Mouse (Mus musculus) spleen, postnatal 14 days (tissue): Measurements from ENCODE around the gene Cdca3.

Experiments
- DNase-seq, 2 experiments: peaks; one replicate each; pipeline ENCODE4 v3.0.0; 2021 to 2022; ENCODE audit warnings: low spot score in 2 of 2

Cdca3 gene

GRCm38 (mm10) chr6:124834512-124835081, 5.2 kb downstream of the Cdca3 start:
- DNase-seq, result no peak

GRCm38 (mm10) chr6:124835531-124835930, 6.2 kb downstream of the Cdca3 start:
- no peak for DNase-seq

GRCm38 (mm10) chr6:124836411-124836810, 7.1 kb downstream of the Cdca3 start:
- DNase-seq, result no peak

DNA sequence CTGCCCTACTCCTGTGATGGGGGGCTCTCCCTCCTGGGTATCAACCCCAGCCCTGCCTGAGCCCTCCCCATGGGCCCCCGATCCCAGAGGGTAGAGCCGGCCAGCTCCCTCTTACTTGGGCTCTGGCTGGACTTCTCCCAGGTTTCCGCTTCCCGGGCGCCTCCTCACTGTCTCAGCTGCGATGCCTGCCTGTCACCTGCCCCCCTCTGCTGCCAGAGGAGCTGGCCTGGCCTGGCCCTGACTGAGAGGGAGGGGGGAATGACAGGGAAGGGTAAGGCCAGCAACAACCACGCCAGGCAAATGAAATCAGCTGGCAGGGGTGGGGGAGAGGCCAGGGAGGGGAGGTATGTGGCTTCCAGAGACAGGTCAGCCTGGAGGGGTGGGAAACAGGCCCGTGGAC, 10.5 kb downstream of the Cdca3 start:
- no peak for DNase-seq

DNA sequence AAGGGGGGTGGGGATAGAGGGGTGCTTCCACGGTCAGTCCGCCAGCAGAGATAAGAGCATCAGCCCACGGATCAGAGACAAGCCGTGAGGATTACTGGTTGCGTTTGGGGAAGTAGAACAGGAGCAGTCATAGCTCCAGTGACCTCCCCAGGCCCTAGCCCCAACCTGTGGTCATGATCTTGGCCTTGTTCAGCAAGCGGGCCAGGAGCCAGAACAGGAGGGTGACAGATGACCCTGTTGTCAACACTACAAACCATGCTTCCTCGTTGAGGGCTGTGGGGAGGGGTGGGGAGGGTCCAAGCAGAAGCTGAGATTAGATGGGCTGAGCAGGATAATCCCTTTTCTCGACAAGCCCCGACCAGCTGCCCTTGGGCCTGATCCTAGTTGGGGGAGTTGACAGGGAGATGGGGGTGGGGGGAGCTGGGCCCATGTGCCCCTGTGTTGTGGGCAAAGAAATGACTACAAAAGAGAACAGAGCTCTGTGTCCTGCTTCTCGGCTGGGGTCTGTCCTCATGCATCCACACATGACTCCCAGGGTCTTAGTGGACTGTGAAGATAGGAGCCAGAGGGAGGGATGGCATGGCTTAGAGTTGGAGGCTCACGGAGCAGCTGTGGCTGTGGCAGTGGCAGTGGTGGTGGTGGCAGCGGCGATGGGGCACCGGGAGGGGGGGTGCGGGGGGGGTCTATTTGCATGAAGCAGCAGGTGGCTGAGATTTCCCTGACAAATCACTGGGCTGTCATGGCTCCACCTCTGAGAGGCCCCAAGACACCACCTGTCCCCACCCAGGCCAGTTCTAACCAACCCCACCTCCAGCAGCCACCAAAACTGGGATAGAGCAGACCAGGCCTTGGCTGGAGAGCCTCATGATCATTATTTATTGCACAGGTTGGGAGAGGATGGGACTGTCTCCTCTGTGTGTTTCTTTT, 11.2 kb downstream of the Cdca3 start, which contains the start of gene Gnb3:
Gene Gnb3, minus strand, starts transcription at position 35 of the 927 bp plus-strand sequence.
- DNase-seq, result no peak

DNA sequence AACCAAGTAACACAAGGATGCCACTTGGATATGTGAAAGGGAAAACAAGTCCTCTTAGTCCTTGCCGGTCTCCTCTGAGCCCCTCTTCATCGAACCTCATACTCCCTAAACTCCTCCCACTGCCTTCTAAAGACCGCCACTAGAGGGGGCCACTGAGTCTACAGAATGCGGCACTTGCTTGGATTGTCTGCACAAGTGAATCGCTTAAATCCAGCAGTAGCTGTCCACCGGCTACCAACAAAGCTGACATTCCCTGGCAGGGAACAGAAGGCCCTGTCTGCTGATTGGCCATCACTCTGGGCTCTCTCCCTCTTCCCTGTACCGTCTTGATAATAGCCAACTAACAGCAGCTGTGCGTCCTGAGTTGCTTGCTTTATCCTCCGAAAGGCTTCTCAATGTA, 18.0 kb downstream of the Cdca3 start:
- peak; percentile 71 to 90 for DNase-seq

DNA sequence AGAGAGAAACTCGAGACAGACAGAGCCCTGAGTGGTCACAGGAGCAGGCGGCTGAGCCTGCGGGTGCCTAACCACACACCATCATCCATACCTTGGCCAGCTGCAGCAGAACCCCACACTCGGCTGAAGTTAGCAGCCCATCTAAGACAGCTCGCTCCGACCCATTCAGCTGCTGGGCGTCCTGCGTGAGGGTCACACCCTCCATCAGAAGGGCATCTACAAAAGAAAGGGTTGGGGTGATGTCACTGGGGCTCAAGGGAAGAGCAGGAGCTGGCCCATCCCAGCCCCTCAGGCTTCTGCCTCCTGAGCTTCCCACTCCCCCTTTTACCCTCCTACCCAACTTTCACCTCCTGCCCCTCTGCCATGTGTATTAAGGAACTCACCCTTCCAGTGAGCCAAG, 21.2 kb downstream of the Cdca3 start:
- DNase-seq, result no peak

DNA sequence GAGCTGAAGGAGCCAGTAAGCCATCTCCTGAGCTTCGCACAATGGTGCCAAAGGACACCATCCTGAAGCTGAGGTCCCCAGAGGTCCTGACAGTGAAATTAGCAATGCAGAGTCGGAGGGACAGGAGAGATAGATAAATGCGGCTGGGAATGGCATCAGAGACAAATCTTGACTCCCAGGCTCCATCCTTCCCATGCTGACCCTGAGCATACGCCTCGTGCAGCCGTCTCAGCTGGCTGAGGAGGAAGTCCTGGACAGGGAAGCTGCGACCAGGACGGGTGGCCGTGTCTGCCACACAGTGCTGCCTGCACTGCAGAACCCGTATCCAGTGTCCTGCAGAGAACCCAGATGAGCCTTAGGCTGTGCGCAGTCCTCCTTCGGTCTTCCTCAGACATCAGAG, 25.3 kb downstream of the Cdca3 start:
- no peak for DNase-seq

- DNase-seq, result no peak
Observed at GRCm38 (mm10) chr6:124856321-124856720, 27.0 kb downstream of the Cdca3 start.

DNA sequence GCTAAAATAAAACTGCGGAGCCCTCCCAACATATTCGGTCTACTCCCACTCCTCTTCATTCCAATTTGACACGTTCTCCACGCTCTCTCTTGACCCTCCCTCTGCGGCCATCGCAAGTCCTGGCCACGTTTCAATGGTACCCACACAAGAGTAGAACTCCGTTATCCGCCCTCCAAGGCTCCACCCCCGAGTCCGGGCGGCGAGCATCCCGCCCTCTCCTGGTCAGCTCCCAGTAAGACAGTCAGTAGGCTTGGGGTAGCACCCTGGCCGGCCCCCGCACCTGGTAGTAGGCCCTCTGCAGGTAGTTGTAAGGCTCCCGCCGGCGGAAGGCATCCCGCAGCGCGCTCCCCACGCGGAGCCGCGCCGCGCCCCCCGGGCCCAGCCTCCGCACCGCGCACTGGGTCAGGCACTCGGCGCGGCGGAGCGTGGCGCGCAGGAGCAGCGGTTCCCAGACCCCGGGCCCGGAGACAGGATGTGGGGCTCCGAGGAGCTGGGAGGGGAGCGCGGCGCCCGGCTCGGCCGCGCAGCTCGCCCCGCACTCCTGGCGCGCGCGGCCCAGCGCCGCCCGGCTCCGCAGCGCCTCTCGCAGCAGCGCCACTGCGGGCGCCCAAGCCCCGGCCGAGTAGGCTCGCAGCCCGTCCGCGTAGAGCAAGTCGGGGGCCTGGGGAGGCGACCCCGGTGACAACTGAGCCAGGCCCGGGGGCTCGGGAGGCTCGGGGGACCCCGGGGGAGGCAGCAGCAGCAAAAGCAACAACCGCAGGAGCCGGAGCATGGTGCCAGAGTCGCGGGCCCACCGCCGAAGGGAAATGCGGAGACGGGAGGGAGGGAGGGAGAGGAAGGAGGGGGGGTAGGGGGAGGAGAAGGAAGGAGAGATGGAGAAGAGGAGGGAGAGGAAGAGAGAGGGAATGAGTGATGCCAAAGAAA, 27.8 kb downstream of the Cdca3 start, which contains the start of gene P3h3:
Gene P3h3, minus strand, starts transcription at position 837 of the 924 bp plus-strand sequence.
- DNase-seq, result peak; percentile 41 to 66

DNA sequence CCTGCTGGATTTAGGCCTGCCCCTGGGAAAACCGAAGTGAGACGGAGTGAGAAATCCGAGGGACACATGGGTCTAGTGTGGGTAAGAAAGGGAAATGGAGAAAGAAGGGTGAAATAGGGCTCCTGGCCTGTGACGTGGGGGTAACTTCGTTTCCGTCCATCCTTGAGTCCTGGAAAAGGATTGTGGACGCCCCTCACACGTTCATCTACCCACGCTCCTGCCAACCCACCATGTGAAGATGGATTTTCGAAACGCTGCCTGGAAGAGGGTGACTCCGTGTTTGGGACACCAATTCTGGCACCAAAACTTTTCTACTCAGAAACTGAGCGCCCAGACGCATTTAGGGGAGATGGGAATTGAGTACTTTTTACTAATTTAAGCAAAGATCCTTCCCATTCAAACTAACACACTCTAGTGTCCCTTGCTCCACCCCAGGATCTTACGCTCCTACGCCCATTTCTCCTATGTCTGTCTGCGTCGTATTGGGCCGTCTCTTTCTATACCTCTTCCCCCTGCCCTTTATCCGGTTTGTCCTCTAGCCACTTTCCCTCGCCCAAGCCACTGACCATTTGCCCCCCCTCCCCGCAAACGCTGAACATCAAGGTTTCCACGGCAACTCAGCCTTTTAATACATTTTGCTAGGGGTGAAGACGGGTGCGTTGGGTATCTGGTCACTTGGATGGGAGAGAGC, 28.6 kb downstream of the Cdca3 start:
- DNase-seq, result no peak

DNA sequence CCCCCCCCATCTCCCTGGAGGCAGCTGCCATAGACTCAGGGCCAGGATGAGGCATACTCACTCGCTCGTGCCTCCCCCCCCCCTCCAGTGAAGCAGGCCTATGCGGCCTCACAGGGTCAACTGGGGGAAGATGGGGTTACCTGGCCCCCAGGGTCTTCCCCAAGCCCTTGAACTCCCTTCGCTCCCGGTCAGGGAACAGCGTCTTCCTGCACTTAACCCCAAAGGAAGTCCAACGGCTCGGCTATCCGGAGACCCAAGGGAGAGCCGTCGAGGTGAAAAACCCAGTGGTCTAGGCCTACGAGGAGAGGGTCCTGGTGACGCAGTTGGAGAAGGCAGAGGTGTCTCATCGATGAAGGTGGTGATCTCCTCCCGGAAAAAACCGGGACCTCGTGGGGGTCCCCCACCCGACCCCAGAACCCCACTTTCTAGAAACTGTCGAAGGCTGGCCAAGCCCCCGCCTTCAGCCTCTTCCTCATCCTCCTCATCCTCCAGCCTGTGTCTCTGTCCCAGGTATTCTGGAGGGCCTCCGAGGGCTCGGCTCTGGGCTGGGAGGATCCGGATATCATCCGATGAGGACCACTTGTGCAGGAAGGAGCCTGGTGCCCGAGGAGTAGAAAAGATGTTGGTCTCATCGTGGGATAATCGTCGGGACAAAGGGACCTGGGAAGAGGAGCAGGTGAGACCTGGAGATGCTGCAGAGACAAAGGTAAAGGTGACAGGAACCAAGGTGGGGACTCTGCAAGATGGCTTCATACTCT, 29.4 kb downstream of the Cdca3 start:
- DNase-seq, result no peak

DNA sequence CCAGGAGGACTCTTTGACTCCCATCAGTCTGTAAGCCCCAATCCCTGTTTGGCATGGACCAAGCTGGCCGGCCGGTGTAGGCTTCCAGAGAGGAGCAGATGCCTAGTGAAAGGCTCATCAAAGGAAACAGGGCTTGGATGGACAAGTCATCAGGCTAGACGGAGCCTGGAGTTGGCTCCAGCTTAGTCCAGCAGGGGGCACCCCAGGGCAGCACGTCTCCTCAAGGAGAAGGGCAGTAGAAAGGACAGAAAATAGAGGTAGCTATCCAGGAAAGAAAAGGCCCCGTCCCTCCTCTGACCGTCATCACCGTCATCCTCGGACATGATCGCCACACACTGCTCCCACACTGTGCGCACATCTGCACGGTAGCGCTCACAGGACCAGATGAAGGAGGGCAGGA, 30.4 kb downstream of the Cdca3 start:
- DNase-seq, result peak; percentile 63 to 83

DNA sequence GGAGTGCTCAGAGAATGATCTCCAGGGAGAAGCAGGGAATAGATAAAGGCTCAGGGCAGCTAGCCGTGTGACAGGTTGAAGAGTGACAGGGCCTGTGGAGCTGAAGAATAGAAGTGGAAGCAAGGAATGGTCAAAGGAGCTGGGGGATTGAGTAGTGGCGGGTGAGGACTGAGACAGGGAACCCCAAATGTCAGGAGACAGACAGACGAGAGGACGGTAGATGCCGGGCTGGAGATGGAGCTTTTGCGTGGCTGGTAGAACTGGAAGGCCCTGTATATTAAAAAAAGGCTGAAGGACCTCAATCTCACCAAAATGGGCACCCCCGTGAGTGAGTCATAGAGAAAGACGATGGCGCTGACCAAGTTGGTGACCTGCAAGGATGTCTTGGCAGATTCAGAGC, 31.2 kb downstream of the Cdca3 start:
- no peak for DNase-seq

- no peak for DNase-seq
Observed at GRCm38 (mm10) chr6:124861266-124861665, 31.9 kb downstream of the Cdca3 start.

- no peak for DNase-seq
Observed at GRCm38 (mm10) chr6:124861802-124862201, 32.5 kb downstream of the Cdca3 start.

GRCm38 (mm10) chr6:124862406-124863124, 33.2 kb downstream of the Cdca3 start:
- no peak for DNase-seq

DNA sequence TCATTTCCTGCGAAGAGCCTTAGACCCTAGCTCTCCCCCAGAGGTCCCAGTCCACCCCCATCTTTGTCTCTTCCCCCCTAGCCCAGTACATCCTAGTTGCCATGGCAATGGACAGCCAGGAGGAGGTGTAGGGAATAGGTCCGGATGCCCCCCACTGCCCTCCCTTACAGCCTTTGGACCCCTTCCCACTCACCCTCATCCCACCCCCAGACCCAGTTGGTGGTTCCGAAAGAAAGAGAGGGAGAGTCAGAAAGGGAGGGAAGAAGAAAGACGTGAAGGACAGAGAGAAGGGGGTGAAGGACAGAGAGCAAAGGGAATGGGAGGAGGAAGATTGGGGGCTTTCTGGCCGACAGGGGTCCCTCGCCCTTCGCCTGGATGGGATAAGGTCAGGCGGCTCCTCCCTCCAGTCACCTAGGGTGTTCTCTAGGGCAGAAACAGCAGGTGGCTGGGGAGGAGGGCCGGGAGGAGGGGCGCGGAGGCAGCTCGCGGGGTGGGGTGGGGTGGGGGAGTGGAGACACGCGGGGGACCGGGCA, 33.8 kb downstream of the Cdca3 start:
- DNase-seq, result no peak

DNA sequence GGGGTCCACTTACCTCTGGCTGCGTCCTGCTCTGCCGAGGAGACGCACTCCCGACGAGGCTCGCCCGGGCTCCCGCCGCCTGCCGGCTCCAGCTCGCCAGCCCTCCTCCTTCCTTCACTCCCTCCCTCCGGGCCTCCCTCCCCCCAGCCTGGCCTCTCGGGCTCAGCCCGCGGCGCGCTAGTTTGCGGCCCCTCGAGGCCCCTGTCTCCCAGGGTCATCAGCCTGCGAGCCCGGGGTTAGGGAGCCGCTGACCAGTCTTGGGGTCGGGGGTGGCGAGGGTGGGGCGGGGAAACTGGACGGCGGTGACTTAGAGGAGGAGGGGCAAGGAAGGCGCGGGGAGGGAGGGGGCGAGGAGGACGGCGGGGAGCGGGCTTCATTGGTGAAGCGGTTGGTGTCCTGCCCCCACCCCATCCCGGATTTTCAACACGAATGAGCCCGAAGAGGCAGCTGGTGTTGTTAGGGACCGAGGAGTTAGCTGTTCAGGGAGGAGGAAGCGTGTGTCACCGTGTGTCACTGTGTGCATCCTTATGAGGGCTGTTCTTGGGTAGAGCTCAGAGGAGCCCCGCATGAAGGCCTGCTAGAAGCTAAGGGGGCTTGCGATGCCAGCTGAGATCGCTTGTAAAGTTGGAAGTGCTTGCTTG, 34.4 kb downstream of the Cdca3 start, which contains the start of gene Gpr162:
Gene Gpr162, minus strand, starts transcription at position 326 of the 641 bp plus-strand sequence.
- peak in 1 of 2 experiments; percentile 20 for DNase-seq
